Mouse (Mus musculus) heart, embryonic 12.5 days (tissue): Measurements from ENCODE around the gene Epha6. TPM values are rescaled to one million over a fixed set of nuclear protein-coding genes. Genes with fewer than 3 reads are reported as not detected.

ENCODE experiments used
- ATAC-seq: fragments of 200-750 bp; cut with Nextera tagmentation; 2 replicates; pipeline ENCODE4 v1.8.0; 2017; ENCODE audit warnings: moderate TSS enrichment, moderate library complexity; ENCODE audit not compliant: insufficient number of reproducible peaks, low FRiP score
- H3K27ac ChIP-seq: fragments of 300-500 bp; sonication (generic); 2 replicates; pipeline ENCODE4 v1.5.1; 2016; ENCODE audit warnings: mild to moderate bottlenecking, moderate library complexity; ENCODE audit not compliant: poor library complexity, severe bottlenecking
- H3K27me3 ChIP-seq: fragments of 300-500 bp; sonication (generic); replicated peaks from 2 replicates; pipeline ENCODE4 v1.6.1; 2016; ENCODE audit warnings: mild to moderate bottlenecking, moderate library complexity
- H3K36me3 ChIP-seq: fragments of 300-500 bp; sonication (generic); 2 replicates; pipeline ENCODE4 v1.6.1; 2016; ENCODE audit warnings: mild to moderate bottlenecking, moderate library complexity
- H3K4me1 ChIP-seq: fragments of 300-500 bp; sonication (generic); replicated peaks from 2 replicates; pipeline ENCODE4 v1.6.1; 2016; ENCODE audit warnings: mild to moderate bottlenecking
- H3K4me2 ChIP-seq: fragments of 300-500 bp; sonication (generic); 2 replicates; pipeline ENCODE4 v1.6.1; 2016; ENCODE audit warnings: mild to moderate bottlenecking, moderate library complexity
- H3K4me3 ChIP-seq: fragments of 300-500 bp; sonication (generic); 2 replicates; pipeline ENCODE4 v1.5.1; 2016; ENCODE audit warnings: mild to moderate bottlenecking
- H3K9ac ChIP-seq: fragments of 300-500 bp; sonication (generic); 2 replicates; pipeline ENCODE4 v1.6.1; 2016; ENCODE audit warnings: mild to moderate bottlenecking, moderate library complexity
- H3K9me3 ChIP-seq: fragments of 300-500 bp; sonication (generic); replicated peaks from 2 replicates; pipeline ENCODE4 v1.6.1; 2016; ENCODE audit warnings: mild to moderate bottlenecking, moderate library complexity
- WGBS: fragments of 180-500 bp; shearing (Covaris S2); methylation state at CpG from one replicate; pipeline ENCODE4 v1.1.7; 2016; 5-methylcytosine and 5-hydroxymethylcytosine counted together
- polyA plus RNA-seq: library from polyadenylated mRNA; unstranded; fragments of >200 nt; fragmentation: Nextera tagmentation; extraction: Ambion mirVana; gene quantifications from 2 replicates; pipeline ENCODE4 v1.2.1, GENCODE M21; 2016

Gene Epha6
- polyA plus RNA-seq, 1 experiment from 2014 or later = not detected

GRCm38 (mm10) chr16:60121435-60121834 lies 483.9 kb downstream of the Epha6 start:
- H3K27me3 ChIP-seq = no peaks in the 10 kb centered on the region
- no peaks in the 10 kb centered on the region for H3K9me3 ChIP-seq
- no peaks in the 10 kb centered on the region for H3K4me1 ChIP-seq
- WGBS = 70% methylated on average over 3 of the region's 3 CpGs
- no peak overlapping the region for H3K9ac ChIP-seq
- ATAC-seq = no peak
- H3K4me2 ChIP-seq = no peak overlapping the region
- no peak overlapping the region for H3K27ac ChIP-seq
- no peak overlapping the region for H3K4me3 ChIP-seq
- no peaks in the 10 kb centered on the region for H3K36me3 ChIP-seq

- Histone ChIP-seq H3K4me2 (no peak overlapping the region), H3K9ac (no peak overlapping the region), H3K27ac (no peak overlapping the region), H3K4me3 (no peak overlapping the region), H3K4me1 (no peaks in the 10 kb centered on the region), H3K36me3 (no peaks in the 10 kb centered on the region), H3K27me3 (no peaks in the 10 kb centered on the region), H3K9me3 (no peaks in the 10 kb centered on the region)
- ATAC-seq = no peak
- WGBS = 64% methylated on average over 3 of the region's 3 CpGs
Observed at GRCm38 (mm10) chr16:60102210-60102609, 503.1 kb downstream of the Epha6 start.

DNA sequence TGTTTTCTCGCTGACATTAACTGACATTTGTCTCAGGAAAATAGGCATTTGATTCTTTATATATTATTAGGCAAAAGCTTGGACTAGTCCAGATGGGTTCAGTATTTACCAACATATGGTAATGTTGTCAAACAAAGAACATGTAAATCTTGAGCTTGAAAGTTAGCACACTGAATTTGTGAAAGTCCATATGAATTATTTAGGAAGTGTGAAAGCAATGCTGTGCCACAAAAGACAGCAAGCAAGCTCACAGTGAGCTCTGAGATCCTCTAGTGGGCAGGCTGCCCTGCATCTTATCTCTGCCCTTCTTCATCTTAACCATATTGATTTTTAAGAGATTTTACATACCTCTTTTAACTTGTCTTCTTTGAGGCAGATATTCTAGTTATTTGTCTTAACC lies 510.0 kb downstream of the Epha6 start:
- WGBS = 55% methylated on average over 1 of the region's 1 CpGs
- H3K4me3 ChIP-seq = no peak overlapping the region
- ATAC-seq = no peak

DNA sequence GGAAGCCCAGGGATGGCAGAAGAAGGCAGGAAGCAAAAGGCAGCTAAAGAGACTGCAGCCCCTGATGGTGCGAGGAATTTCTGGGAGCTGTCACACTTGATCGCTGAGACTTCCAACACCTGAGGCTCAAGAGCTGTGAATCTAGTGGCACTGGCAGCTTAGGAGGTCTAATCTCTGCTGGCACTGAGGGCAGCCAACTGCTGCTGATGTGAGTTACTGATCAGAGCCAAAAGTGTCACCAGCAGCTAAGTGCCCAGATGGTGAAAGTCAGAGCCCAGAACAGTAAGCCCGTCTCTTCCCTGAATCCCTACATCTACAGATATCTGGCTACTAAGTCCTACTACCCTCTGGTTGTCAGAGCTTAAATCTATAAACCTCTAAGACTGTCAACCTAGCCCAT lies 518.4 kb downstream of the Epha6 start:
- no peaks in the 10 kb centered on the region for H3K4me1 ChIP-seq
- no peak for ATAC-seq
- no peaks in the 10 kb centered on the region for H3K9me3 ChIP-seq
- no peak overlapping the region for H3K4me3 ChIP-seq
- H3K36me3 ChIP-seq = no peaks in the 10 kb centered on the region
- H3K27me3 ChIP-seq = no peaks in the 10 kb centered on the region
- H3K9ac ChIP-seq = no peak overlapping the region
- 68% methylated on average over 3 of the region's 3 CpGs for WGBS
- H3K4me2 ChIP-seq = no peak overlapping the region
- H3K27ac ChIP-seq = no peak overlapping the region

More for the DNA sequence above, 510.0 kb downstream of the Epha6 start:
- no peak overlapping the region for H3K4me2 ChIP-seq
- no peaks in the 10 kb centered on the region for H3K27me3 ChIP-seq
- no peaks in the 10 kb centered on the region for H3K9me3 ChIP-seq
- no peak overlapping the region for H3K27ac ChIP-seq
- H3K4me1 ChIP-seq = no peaks in the 10 kb centered on the region
- no peak overlapping the region for H3K9ac ChIP-seq
- H3K36me3 ChIP-seq = no peaks in the 10 kb centered on the region

DNA sequence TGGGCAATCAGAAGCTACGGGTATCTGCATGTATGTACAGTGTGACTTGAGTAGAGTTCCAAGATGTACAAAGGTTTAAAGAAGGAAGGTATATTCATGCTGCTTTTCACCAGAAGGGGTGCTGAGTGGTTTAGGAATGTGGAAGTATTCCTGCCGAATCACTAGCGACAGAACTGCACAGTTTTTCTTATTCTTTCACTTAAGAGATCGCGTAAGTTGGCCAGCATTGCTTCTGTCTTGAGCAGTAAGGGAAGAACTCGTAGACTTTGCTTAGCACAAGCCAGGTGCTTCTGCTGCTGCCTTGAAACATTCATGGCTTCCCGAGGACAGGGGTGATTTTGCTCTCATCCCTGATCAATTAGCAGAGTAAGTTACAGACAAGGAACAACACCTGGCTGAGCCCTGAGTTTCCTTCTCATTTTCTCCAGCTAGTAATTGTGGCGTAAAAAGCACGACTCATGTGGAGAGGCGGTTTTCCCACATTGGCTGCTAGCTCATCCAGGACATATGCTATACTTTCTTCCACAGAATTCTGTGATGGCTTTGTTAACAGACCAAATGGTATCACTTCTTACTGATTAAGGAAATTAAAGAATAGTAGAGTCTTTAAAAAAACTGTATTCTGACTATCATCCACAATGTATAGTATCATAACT lies 534.7 kb downstream of the Epha6 start:
- Histone ChIP-seq H3K27me3 (no peaks in the 10 kb centered on the region), H3K4me2 (no peak overlapping the region), H3K4me1 (no peaks in the 10 kb centered on the region), H3K36me3 (no peaks in the 10 kb centered on the region), H3K9ac (no peak overlapping the region), H3K4me3 (no peak overlapping the region), H3K9me3 (no peaks in the 10 kb centered on the region), H3K27ac (no peak overlapping the region)
- whole genome bisulfite sequencing = 74% methylated on average over 10 of the region's 10 CpGs
- no peak for ATAC-seq

DNA sequence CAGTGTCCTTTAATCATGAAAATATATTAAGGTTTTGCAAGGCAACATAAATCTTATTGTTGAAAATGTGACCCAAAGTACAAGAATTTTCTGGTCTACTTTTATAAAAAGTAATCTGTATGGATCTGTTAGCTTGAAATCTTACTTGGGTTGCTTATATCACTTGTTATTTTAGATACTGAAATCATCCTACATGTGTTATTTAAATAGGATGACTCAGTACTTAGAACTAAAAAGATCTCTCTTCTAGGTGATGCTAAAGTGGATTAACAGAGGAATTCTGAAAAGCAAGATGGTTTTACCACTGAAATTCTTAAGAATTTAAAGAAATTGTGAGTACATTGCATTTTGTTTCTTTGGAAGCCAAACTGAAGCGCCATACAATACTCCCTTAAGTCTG lies 561.5 kb downstream of the Epha6 start:
- WGBS = 69% methylated on average over 1 of the region's 1 CpGs
- Histone ChIP-seq H3K9me3 (no peaks in the 10 kb centered on the region), H3K9ac (no peak overlapping the region), H3K4me1 (no peaks in the 10 kb centered on the region), H3K4me2 (no peak overlapping the region), H3K4me3 (no peak overlapping the region), H3K36me3 (no peaks in the 10 kb centered on the region), H3K27ac (no peak overlapping the region), H3K27me3 (no peaks in the 10 kb centered on the region)
- no peak for ATAC-seq

- Histone ChIP-seq H3K9me3 (no peaks in the 10 kb centered on the region), H3K9ac (no peak overlapping the region), H3K4me2 (no peak overlapping the region), H3K4me3 (no peak overlapping the region), H3K4me1 (no peaks in the 10 kb centered on the region), H3K27ac (no peak overlapping the region), H3K27me3 (no peaks in the 10 kb centered on the region), H3K36me3 (no peaks in the 10 kb centered on the region)
- no peak for ATAC-seq
- 47% methylated on average over 1 of the region's 1 CpGs for WGBS
Observed at GRCm38 (mm10) chr16:60028381-60028780, 577.0 kb downstream of the Epha6 start.

GRCm38 (mm10) chr16:60006857-60007568 lies 598.3 kb downstream of the Epha6 start:
- no peak overlapping the region for H3K9ac ChIP-seq
- no peaks in the 10 kb centered on the region for H3K4me1 ChIP-seq
- WGBS = 64% methylated on average over 2 of the region's 2 CpGs
- H3K4me3 ChIP-seq = no peak overlapping the region
- H3K4me2 ChIP-seq = no peak overlapping the region
- no peaks in the 10 kb centered on the region for H3K27me3 ChIP-seq
- no peak for ATAC-seq
- H3K9me3 ChIP-seq = no peaks in the 10 kb centered on the region
- H3K27ac ChIP-seq = no peak overlapping the region
- no peaks in the 10 kb centered on the region for H3K36me3 ChIP-seq

DNA sequence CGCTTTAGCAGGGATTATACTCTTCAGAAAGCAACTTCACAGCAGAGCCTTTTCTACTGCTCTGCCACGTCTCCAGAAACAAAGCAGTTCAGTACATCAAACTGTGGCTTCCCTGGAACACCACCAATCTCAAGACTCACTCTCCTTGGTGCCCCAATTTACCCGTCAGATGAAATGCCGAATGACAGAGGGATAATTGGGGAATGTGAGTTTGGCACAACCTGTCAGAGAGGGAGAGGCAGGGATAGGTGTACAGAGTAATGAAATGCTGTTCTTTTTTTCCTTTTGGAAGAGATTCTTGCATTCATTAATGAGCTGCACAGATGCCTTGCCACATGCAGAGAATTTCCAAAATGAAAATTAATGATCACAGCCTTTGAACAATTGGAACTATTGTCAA lies 635.5 kb downstream of the Epha6 start:
- no peak overlapping the region for H3K9ac ChIP-seq
- H3K4me2 ChIP-seq = no peak overlapping the region
- 59% methylated on average over 4 of the region's 4 CpGs for whole genome bisulfite sequencing
- no peak overlapping the region for H3K27ac ChIP-seq
- H3K27me3 ChIP-seq = no peaks in the 10 kb centered on the region
- ATAC-seq = no peak
- H3K4me1 ChIP-seq = no peaks in the 10 kb centered on the region
- no peaks in the 10 kb centered on the region for H3K36me3 ChIP-seq
- H3K4me3 ChIP-seq = no peak overlapping the region
- no peaks in the 10 kb centered on the region for H3K9me3 ChIP-seq

DNA sequence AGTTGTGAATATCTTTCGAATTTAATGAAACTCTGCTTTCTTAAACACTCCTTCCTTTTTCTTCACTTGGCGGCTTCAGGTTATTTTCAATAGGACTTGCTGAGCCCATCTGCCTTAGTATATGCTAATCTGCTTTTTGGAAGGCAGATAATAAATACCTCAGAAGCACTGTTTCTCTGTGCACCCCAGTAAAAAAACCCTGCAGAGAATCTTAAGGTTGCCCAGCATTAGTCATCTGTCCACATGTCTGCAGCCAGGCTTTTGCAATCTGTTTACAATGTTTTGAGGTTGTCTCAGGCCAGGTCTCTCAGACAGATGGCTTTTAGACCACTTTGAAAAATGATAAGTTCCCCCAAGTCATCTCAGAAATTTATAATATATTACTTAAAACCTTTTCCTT lies 649.6 kb downstream of the Epha6 start:
- no peak for ATAC-seq
- Histone ChIP-seq H3K27me3 (no peaks in the 10 kb centered on the region), H3K9me3 (no peaks in the 10 kb centered on the region), H3K36me3 (no peaks in the 10 kb centered on the region), H3K27ac (no peak overlapping the region), H3K4me3 (no peak overlapping the region), H3K4me2 (no peak overlapping the region), H3K9ac (no peak overlapping the region), H3K4me1 (no peaks in the 10 kb centered on the region)
- WGBS = 70% methylated on average over 2 of the region's 2 CpGs

DNA sequence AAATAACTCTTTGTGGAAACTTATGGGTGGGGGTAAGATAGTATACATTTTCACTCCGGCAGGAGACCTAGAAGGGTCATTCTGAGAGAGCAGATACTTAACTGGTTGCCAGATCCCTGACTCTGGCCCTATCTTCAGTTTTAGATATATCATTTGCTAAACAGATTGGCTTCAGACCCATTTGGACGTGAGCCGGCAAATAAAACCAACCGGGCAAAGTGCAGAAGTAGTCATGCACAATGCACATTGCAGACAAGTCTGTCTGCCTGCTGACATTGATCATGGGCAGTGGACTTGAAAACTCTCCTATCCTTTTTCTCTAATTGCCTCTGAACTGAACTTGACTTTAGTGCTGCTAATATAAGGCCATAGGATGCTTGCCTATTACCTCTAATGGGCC lies 681.6 kb downstream of the Epha6 start:
- Histone ChIP-seq H3K9me3 (peaks cover 3% of the 10 kb centered on the region), H3K36me3 (no peaks in the 10 kb centered on the region), H3K4me2 (no peak overlapping the region), H3K9ac (no peak overlapping the region), H3K27ac (no peak overlapping the region), H3K4me3 (no peak overlapping the region), H3K27me3 (no peaks in the 10 kb centered on the region), H3K4me1 (no peaks in the 10 kb centered on the region)
- no peak for ATAC-seq
- 80% methylated on average over 4 of the region's 4 CpGs for WGBS

GRCm38 (mm10) chr16:59880073-59880472 lies 725.3 kb downstream of the Epha6 start:
- no peaks in the 10 kb centered on the region for H3K36me3 ChIP-seq
- no peak overlapping the region for H3K9ac ChIP-seq
- no peak for ATAC-seq
- no peak overlapping the region for H3K4me2 ChIP-seq
- H3K9me3 ChIP-seq = no peaks in the 10 kb centered on the region
- H3K4me3 ChIP-seq = no peak overlapping the region
- H3K27ac ChIP-seq = no peak overlapping the region
- H3K4me1 ChIP-seq = no peaks in the 10 kb centered on the region
- WGBS = 87% methylated on average over 13 of the region's 13 CpGs
- H3K27me3 ChIP-seq = no peaks in the 10 kb centered on the region
